Mouse (Mus musculus) urinary bladder, postnatal 25 days (tissue): ENCODE results near the gene Olfr523.

Source experiments
- DNase-seq: peaks from one replicate; pipeline ENCODE4 v3.0.0; 2022; ENCODE audit warnings: low spot score

The Olfr523 gene

DNA sequence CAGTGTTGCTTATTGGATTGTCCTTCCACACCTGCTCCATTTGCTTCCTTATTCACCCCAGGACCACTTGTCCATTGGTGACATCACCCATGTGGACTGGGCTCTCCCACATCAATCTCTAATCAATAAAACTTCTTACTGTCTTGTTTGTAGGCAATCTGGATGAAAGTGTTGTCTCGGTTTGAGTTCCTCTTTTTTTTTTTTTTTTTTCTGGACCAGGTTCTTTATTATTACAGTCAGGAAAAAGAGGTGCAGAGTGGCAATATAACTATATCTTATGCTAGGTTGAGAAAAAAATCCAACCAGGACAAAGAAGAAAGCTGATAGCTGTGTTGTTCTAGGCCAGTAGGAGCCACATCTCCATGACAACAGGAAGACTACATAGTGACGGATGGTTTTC lies 7.7 kb downstream of the Olfr523 start:
- no peak for DNase-seq

GRCm38 (mm10) chr7:140184206-140184605 lies 11.2 kb downstream of the Olfr523 start:
- no peak for DNase-seq

DNA sequence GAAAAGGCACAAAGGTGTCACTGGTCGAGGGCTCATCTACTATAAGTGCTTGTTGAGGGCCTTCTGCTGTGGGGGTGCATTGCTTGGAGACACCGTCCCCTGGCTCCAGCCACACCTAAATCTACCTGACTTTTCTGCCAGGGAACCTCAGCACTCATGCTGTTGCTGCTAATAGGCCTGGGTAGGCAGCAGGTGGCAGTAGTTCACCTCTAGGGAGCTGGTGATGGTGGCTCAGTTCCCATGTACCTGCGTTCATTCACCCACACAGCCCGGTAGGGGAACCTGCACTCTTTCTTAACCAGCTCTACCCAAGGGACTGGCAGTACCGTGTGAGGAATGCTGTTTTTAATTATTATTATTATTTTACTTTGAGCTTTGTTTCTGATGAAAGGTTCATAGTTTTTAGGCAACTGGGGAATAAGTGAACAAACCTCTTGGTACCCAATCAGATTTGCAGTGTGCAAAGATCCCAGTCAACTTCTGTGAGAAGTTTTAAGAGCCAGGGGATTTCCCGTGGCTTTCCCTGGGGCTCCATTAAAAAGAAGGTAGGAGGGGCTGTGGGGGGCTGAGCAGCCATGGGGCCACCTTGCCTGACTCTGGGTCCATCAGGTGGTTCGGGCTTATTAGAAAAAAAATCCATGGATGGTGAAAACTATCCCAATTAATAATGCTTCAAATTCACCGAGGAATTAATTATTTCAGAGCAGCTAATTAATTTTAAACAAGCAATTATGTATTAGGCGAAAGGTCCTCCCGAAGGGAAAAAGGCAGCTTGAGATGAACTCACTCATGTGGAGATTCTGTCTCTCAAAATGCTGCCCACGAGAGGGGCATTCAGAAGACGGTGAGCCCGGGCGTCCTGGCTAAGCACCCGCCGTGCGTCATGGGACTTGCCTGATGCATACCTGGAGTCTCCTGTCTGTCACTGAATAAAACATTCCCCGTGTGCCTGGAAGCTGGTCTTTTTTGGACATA lies 13.9 kb downstream of the Olfr523 start:
- DNase-seq = peak; percentile 9

- DNase-seq = no peak
Observed at GRCm38 (mm10) chr7:140187721-140188390, 14.8 kb downstream of the Olfr523 start.

- no peak for DNase-seq
Observed at GRCm38 (mm10) chr7:140188391-140189328, 15.6 kb downstream of the Olfr523 start.

DNA sequence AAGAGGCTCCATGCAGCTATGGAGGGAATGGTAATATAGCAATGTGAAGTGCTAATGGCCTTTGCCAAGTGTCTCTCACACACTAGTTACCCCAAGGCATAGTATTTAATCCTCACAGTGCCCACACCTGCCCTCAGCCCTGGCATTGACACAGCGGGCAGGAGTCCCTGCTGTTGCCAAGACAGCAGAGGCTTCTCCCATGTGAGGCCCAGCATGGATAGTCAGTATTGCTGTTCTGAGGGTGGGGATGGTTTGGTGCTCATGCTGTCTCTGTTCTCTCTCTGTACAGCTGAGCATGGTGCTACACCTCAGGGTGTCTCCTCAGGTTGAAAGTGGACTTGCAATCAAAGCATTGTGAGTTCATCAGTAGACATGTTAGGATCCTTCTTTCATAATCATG lies 17.4 kb downstream of the Olfr523 start:
- no peak for DNase-seq

DNA sequence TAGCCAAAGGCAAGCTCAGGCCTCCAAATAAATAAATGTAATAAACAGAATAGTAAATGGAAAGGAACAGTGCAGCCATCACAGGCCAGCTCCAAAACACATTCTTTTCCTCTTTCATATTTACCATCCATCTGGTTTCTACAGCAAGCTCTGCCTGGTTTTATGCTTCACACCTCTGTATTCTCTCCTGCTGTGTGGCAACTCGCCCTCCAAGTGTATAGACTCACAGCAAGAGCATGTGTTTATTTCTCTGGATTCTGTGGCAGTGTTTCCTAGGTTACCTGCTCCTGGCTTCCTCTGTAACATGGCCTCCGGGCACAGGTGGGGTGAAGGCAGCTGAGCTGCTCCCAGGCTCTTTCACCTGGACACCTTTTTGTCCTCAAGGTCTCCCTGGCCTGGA lies 19.4 kb downstream of the Olfr523 start:
- DNase-seq = no peak

DNA sequence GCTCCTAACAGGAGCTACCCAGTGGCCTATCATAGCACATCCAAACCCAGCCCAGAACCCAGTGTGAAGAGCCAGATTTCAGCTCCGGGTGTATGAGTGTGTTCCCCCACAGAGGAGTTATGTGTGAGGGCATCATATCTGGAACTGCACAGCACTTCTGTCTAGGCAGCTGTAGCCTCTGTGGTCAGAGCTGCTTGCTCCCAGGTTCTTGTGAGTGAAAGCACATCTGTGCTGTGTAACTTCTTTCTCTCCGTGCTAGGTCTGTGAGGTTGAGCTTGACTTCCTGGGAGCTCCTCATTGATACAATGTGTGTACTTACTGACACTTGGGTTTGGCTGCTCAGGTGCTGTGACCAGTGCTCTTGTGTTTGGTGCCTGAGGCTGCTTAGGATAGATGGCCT lies 19.8 kb downstream of the Olfr523 start:
- no peak for DNase-seq

DNA sequence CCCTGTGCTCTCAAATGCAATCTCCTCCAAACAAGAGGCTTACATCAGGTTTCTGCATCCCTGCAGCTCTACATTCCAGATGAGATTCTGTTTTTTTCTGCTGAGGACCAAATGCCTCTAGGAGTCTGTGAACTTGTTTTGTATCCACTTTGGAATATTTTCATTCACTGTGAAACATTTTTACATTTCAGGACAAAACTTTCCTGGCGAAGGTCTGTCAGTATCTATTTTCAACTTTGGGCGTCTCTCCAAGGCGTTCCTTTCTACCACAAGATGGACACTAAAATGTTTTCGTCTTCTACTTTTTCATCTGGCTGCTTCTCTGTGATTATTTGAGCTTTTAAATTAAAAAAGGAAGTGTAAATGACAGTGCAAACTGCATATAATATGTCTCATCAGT lies 21.0 kb downstream of the Olfr523 start:
- no peak for DNase-seq

- no peak for DNase-seq
Observed at GRCm38 (mm10) chr7:140196002-140196401, 23.0 kb downstream of the Olfr523 start.

DNA sequence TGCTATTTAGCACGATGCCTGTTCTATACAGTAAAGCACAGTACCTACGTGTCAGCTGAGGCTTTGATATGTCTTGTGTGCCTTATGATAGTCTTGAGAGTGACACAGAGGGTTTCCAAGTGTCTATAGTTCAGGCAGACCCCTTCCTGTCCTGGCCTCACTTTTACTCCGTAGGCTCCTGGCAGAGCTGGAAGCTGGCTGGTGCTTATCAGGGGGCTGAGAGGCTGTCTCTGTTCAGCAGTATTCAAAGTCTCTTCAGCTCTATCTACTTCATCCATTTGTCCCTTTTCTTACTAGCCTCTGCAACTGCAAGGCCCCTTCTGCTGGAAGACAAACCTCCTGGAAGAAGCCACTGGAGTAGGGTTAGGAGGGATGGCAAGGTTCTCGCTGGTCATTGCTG lies 28.1 kb downstream of the Olfr523 start:
- DNase-seq = no peak

GRCm38 (mm10) chr7:140205864-140206263 lies 32.8 kb downstream of the Olfr523 start, which contains the start of gene Olfr524:
Gene Olfr524, minus strand, starts transcription at chr7:140205964.
- DNase-seq = no peak

- no peak for DNase-seq
Observed at GRCm38 (mm10) chr7:140206904-140207303, 33.9 kb downstream of the Olfr523 start.

DNA sequence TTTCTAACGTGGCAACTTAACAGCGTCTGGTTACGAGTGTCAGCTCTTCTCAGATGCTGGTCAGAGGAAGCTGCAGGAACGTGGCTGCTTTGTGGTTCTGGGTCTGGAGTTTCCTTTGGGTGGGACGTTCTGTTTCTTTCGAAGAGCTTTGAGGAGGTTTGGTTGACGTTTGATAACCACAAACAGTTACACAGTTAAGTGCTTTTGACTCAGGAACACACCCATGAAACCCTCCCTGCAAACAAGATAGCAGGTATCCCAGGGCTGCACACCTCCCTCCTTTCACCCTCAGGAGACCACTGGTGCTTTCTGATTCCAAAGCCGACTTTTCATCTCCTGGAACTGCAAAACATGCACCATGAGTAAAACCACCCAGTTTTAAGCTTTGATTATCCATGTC lies 35.1 kb downstream of the Olfr523 start:
- DNase-seq = no peak

GRCm38 (mm10) chr7:140208677-140209076 lies 35.7 kb downstream of the Olfr523 start:
- DNase-seq = no peak

DNA sequence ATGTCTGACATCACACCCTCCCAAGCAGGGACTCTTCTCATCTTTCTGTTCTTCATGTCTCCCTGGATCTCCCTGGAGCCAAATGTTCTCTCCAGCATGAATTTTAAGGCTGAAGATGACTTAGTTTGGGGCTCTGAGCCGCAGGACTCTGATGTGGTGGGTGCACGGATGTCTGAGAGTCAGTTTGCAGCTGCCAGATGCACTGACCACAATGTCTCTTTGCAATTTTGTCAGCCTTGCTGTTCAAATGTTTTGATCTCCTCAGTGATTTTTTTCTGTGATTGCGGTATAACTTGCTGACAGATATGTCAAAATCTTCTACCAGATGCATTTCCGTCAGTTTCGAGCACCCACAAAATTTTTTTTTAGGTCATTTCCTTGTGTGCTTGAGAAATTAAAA lies 40.8 kb downstream of the Olfr523 start:
- DNase-seq = no peak

GRCm38 (mm10) chr7:140217967-140218366 lies 45.0 kb downstream of the Olfr523 start, which contains the start of gene Cd163l1:
Gene Cd163l1, plus strand, starts transcription at chr7:140218267.
- DNase-seq = no peak

DNA sequence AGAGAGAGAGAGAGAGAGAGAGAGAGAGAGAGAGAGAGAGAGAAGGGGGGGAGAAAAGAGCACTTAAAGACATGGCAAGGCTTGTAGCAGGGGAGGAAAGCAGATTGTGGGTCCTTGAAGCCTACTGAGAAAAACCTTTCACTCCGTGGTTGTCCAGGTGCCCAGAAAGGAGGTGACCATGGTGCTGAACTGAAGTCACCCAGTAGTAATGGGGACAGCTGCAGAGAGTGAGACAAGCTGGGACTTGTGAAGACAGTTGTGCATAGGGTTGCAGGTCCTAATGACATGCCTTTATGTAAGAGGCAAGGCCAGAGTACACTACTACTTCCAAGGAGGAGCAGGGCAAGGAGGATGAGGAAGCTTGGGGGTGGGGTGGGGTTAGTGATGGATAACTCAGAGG lies 46.3 kb downstream of the Olfr523 start:
- DNase-seq = no peak

DNA sequence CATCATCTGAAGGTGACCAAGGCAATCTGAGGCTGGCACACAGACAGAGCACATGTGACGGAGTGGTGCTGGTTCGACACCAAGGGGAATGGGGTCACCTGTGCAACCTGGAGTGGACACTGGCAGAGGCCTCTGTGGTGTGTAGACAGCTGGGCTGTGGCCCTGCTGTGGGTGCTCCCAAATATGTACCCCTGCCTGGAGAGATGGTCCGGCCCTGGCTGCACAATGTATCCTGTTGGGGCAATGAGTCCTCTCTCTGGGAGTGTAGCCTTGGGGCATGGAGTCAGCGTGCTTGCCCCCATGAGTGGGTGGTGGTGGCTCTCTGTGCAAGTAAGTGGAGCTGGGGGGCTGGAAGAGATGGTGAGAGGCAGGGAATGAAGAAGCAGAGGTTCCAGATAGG lies 47.4 kb downstream of the Olfr523 start:
- DNase-seq = no peak

DNA sequence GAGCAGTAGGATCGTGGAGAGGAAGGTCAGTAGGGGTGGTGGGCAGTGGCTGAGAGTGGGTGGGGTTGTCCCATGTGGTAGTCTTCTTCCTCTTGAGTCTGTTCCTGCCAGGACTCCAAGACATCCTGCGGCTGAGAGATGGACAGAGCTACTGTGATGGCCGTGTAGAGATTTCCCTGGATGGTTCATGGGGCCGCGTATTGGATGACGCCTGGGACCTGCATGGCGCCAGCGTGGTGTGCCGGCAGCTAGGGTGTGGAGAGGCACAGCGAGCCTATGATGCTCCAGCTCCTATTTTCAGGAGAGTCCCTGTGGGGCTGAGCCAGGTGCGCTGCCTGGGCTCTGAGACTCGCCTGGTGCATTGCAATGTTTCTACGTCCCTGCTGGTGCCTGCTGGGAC lies 51.2 kb downstream of the Olfr523 start:
- no peak for DNase-seq
